Mouse (Mus musculus): ENCODE data around the gene Shisa8. TPM values are rescaled to one million over a fixed set of nuclear protein-coding genes. Genes with fewer than 3 reads are reported as not detected.
A peak's percentile ranks its signal among the peaks of the same experiment; 100 is the strongest.

Gene Shisa8
- polyA plus RNA-seq, 1 experiment from 2014 or later, result 0.45 TPM

DNA sequence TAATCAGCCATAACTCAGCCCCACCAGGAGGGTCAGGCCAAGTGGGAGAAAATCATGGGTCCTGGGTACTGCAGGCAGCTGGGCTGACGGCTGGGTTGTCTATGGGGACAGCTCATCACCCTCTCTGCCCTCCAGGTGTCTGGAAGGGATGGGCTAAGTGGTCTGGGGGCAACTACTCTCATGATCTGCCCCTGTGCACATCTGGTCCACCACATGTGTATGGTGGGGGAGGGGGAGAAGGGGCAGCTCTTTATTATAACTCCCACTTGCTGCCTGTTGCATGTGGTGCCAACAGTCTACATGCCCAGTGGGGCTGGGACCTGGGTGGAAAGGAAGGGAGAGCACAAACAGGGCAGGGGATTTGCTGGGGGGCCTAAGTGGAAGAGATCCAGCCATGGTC lies 1.8 kb downstream of the Shisa8 start:
- ATAC-seq (replicated peaks; ENCODE audit: low FRiP score), result no peak
- H3K9me3 ChIP-seq (replicated peaks), result no peaks in the 10 kb centered on the region
- 0 out of 2 replicates have a peak overlapping the region, but pooled peaks have one; percentile 90 for H3K4me2 ChIP-seq
- peaks cover 98% of the 10 kb centered on the region for H3K27me3 ChIP-seq
- 41% methylated on average over 1 of the region's 1 CpGs for WGBS
- no peak overlapping the region for H3K9ac ChIP-seq
- H3K27ac ChIP-seq, result no peak overlapping the region
- peaks cover 9% of the 10 kb centered on the region; the same call in 1 of the 2 replicates for H3K36me3 ChIP-seq
- no peak overlapping the region for H3K4me3 ChIP-seq (replicated peaks)
- peaks cover 48% of the 10 kb centered on the region for H3K4me1 ChIP-seq

DNA sequence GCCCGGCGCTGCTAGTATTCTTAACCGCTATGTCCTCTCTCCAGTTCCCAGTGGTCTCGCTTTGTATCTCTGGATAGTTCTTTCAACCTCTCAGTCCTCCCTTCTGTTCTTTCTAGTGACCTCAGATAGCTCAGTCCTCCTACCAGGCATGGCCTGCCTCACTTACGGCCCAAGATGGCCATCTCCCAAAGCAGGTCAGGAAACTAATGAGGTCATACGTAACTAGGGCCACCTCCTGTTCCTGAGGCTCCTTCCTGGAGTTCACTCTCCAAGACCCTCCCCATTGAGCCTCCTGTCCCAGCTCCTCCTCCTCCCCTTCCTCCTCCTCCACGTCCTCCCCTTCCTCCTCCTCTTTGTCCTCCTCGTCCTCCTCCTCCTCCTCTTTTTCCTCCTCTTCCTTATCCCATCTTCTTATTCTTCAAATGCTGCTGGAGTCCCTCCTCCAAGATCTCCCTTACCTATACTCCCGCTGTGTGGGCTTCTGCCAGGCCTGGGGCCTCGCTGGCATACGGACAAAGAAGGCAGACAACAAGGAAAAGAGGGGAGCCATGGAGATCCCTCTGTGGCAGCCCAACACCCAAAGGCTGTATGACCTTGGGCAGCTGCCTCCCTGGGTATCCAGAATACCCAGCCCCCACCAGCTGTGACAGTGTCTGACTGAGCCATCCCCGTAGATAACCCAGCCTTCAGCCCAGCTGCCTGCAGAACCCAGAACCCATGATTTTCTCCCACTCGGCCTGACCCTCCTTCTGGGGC lies 3.1 kb downstream of the Shisa8 start:
- H3K9ac ChIP-seq, result no peak overlapping the region
- no peak overlapping the region for H3K4me3 ChIP-seq (replicated peaks)
- H3K4me2 ChIP-seq, result no peak overlapping the region
- H3K27ac ChIP-seq, result no peak overlapping the region
- 81% methylated on average over 13 of the region's 13 CpGs for WGBS
- H3K36me3 ChIP-seq, result peaks cover 22% of the 10 kb centered on the region
- H3K9me3 ChIP-seq (replicated peaks), result no peaks in the 10 kb centered on the region
- peaks cover 48% of the 10 kb centered on the region for H3K4me1 ChIP-seq
- ATAC-seq (replicated peaks; ENCODE audit: low FRiP score), result no peak
- peaks cover 95% of the 10 kb centered on the region for H3K27me3 ChIP-seq

DNA sequence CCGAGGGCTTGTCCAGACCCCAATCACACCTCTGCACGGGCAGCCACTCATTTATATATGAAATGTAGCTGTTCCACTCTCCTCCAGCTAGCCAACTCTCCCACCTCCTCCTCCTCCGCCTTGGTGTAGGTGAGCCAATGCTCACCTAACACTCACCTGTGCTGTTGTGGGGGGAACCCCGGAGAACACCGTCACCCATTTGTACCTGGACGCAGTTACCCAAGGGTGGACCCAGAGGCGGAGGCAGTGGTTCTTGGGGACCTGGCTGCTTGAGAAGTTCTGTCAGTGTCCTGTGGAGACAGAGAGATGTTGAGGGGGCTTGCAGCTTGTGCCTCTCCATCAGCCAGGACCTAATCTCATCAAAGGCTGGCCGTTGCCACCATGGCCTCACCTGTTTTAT lies 4.3 kb downstream of the Shisa8 start:
- WGBS, result 85% methylated on average over 8 of the region's 8 CpGs
- H3K4me2 ChIP-seq, result no peak overlapping the region
- peaks cover 34% of the 10 kb centered on the region for H3K36me3 ChIP-seq
- no peak overlapping the region for H3K9ac ChIP-seq
- H3K9me3 ChIP-seq (replicated peaks), result no peaks in the 10 kb centered on the region
- no peak for ATAC-seq (replicated peaks; ENCODE audit: low FRiP score)
- H3K27me3 ChIP-seq, result peaks cover 85% of the 10 kb centered on the region
- H3K27ac ChIP-seq, result no peak overlapping the region
- no peak overlapping the region for H3K4me3 ChIP-seq (replicated peaks)
- H3K4me1 ChIP-seq, result peaks cover 47% of the 10 kb centered on the region

DNA sequence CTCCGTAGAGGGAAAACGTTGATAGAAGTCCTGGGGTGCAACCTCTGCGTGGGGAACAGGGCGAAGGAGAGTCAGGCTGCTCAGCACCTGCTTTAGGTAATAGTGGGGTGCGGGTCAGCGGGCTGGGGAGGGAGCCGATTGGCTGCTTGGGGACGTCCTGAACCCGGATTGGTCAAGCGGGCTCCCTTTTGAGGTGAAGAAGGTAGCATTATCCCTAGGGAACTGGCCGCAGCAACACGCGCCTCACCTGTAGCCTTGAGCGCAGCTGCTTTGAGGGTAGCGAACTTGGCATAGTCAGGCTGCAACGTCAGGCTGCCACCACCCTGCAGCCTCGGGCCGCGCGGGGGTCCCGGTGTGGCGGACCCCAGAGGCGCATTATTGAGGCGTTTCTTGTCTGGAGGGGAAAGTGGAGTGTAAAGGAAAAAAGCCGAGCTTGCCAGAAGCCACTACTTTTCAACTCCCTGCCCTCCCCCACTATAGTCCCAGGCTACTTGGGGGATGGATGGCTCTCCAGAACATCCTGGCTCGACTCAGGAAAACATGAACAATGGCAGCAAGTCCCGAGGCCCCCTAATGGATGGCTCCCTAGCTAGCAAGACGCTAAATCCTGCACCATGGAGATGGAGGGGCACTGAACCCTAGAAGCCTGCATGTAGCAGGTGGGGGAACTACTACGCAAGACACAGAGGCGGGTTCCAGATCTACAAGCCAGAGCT lies 5.0 kb downstream of the Shisa8 start:
- no peak overlapping the region for H3K27ac ChIP-seq
- H3K9ac ChIP-seq, result no peak overlapping the region
- ATAC-seq (replicated peaks; ENCODE audit: low FRiP score), result no peak
- no peaks in the 10 kb centered on the region for H3K9me3 ChIP-seq (replicated peaks)
- H3K4me3 ChIP-seq (replicated peaks), result peak overlapping the region; percentile 12; the same call in 1 of the 2 replicates
- H3K4me1 ChIP-seq, result peaks cover 40% of the 10 kb centered on the region
- H3K27me3 ChIP-seq, result peaks cover 79% of the 10 kb centered on the region
- peak overlapping the region; percentile 35 for H3K4me2 ChIP-seq
- H3K36me3 ChIP-seq, result peaks cover 40% of the 10 kb centered on the region
- 20% methylated on average over 30 of the region's 30 CpGs for WGBS

DNA sequence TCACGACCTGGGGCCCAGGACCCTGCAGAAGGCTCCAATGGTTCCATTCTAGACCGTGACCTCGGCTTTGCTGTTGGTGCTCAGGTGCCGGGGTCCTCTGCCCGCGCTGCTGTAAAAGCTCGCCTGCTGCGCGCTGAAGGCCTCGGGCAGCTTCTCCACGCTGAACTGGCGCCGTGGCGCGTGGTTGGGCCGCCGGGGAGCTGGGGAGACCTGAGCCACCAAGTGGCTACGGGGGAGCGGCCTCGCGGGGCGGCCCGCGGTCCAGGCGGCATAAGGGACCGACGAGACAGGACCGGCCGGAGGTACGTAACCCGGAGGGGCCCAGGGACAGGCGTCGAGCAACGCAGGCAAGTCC lies 5.5 kb downstream of the Shisa8 start:
- Histone ChIP-seq H3K4me1 (peaks cover 34% of the 10 kb centered on the region), H3K27me3 (peaks cover 73% of the 10 kb centered on the region), H3K36me3 (peaks cover 45% of the 10 kb centered on the region), H3K4me2 (peak overlapping the region; percentile 35), H3K9ac (0 out of 2 replicates have a peak overlapping the region, but pooled peaks have one; percentile 17), H3K27ac (no peak overlapping the region), H3K4me3 (replicated peaks) (peak overlapping the region; percentile 12; the same call in 1 of the 2 replicates), H3K9me3 (replicated peaks) (no peaks in the 10 kb centered on the region)
- WGBS, result 13% methylated on average over 34 of the region's 34 CpGs
- ATAC-seq (replicated peaks; ENCODE audit: low FRiP score), result no peak

DNA sequence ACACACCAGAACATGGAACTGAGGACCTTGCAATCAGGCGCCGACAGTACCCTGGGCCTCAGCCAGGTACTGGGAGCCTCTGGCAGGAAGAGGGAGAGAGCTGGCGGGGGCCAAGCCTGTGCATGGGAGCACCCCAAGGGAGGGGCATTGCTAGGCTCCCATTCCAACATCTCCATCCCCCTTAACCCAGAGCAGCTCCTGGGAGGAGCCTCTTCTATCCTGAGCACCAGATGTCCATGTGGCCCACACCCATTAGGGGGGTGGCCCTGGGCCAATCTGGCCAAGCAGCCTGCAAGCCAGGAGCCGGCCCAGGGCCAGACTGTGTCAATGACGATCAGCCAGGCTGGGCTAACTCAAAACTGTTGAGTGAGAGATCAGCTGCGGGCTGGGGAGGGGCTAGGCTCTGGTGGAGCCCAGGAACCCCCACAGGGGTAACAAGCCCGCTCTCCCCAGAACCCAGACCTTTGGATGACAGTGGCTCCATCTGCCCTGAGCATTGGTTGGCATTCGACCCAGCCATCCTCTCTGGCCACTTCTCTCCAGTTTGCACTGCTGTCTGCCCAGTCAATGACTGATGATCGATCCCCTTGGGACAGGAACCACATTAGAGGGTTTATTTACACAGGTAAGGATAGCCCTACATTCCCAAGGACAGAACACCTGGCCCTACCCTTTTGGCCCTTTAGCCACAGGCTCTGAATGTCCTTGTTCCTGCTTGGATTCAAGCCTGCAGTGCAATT lies 6.1 kb downstream of the Shisa8 start:
- peaks cover 50% of the 10 kb centered on the region for H3K36me3 ChIP-seq
- peaks cover 68% of the 10 kb centered on the region for H3K27me3 ChIP-seq
- no peak overlapping the region for H3K27ac ChIP-seq
- H3K4me3 ChIP-seq (replicated peaks), result no peak overlapping the region
- no peaks in the 10 kb centered on the region for H3K9me3 ChIP-seq (replicated peaks)
- no peak for ATAC-seq (replicated peaks; ENCODE audit: low FRiP score)
- H3K4me2 ChIP-seq, result no peak overlapping the region
- no peak overlapping the region for H3K9ac ChIP-seq
- H3K4me1 ChIP-seq, result peaks cover 29% of the 10 kb centered on the region
- WGBS, result 66% methylated on average over 9 of the region's 9 CpGs

DNA sequence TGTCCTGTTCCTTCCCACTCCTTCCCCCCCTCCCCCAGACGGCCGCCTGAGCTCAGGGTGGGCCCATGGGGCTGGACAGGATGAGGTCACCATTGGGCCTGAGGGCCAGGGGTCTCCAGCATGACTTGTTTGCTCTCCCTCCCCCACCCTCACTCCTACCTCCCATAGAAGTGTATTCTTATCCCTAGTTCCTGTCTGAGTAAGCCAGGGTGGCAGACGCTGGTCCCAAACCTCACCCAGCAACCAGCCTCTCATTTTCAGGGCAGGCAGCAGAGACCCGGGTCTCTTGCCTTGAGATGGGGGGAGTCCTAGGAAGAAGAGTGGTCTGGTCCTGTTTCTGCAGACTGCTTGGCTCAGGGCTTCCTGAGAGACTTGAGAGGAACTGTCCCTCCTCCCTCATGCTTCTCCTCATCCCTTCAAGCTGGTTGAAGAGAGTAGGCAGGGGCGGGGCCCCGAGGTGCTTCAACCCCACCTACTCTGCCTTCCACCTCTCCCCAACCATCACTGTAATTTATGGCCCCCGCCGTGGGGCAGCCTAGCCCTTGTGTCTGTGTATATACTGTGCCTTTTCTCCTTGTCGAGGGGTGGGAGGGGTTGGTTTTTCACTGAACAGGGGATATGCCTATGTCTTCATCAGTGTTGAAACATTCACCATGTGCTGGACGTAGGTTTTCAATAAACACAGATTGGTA lies 7.8 kb downstream of the Shisa8 start:
- H3K36me3 ChIP-seq, result peaks cover 66% of the 10 kb centered on the region
- H3K4me1 ChIP-seq, result peaks cover 18% of the 10 kb centered on the region
- no peaks in the 10 kb centered on the region for H3K9me3 ChIP-seq (replicated peaks)
- peaks cover 50% of the 10 kb centered on the region for H3K27me3 ChIP-seq
- no peak for ATAC-seq (replicated peaks; ENCODE audit: low FRiP score)
- no peak overlapping the region for H3K27ac ChIP-seq
- H3K9ac ChIP-seq, result no peak overlapping the region
- H3K4me2 ChIP-seq, result no peak overlapping the region
- no peak overlapping the region for H3K4me3 ChIP-seq (replicated peaks)
- WGBS, result 53% methylated on average over 10 of the region's 10 CpGs

DNA sequence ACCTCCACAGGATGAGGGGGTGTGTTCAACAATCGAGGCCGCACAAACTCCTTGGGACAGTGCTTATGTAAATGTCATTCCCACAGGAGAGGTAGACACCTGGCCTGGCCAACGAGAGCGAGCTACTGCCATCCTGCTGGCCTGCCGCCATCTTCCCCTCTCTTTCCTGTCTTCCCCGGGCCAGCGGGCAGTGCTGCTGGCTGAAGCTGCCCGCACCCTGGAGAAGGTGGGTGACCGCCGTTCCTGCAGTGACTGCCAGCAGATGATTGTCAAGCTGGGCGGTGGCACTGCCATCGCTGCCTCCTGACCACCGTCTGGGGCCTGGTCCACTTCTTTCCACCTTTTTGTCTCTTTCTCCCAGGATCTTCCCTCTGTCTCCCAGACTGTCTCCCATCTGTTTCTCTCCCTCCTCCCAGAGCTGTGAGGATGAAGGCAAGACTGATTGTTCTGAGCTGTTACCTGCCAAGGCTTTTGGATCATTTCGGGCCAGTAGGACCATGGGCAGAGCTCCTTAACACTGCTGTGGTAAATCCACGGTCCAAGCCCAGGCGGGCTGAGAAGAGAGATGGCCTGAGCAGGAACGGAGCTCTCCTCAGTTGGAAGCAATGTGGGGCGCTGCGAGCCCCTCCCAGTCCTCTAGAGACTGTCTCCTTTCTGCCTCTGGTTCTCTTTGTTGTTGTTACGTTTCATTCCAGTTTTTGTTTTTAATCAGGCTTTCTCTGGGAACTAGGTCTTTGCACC lies 8.8 kb downstream of the Shisa8 start:
- Histone ChIP-seq H3K9ac (no peak overlapping the region), H3K4me3 (replicated peaks) (no peak overlapping the region), H3K4me1 (peaks cover 18% of the 10 kb centered on the region), H3K27ac (no peak overlapping the region), H3K9me3 (replicated peaks) (no peaks in the 10 kb centered on the region), H3K4me2 (no peak overlapping the region), H3K27me3 (peaks cover 40% of the 10 kb centered on the region), H3K36me3 (peaks cover 77% of the 10 kb centered on the region)
- ATAC-seq (replicated peaks; ENCODE audit: low FRiP score), result no peak
- WGBS, result 82% methylated on average over 20 of the region's 20 CpGs

DNA sequence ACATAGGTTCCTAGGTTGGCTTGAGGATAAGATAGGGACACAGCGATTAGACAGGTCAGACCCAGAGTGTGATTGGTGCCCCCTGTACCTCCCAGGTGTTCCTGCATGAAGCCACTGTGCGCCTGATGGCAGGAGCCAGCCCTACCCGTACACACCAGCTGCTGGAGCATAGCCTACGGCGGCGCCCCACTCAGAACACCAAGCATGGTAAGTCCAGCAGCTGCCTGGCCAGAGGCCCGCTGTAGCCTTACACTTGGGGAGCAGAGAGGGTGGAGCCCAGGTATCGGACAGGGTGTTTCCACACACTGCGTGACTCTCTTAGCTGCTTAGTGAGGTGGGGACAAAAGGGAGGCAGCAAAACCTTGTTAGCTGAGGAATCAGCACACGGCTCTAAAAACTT lies 9.5 kb downstream of the Shisa8 start:
- H3K4me3 ChIP-seq (replicated peaks), result no peak overlapping the region
- H3K4me2 ChIP-seq, result no peak overlapping the region
- H3K27ac ChIP-seq, result no peak overlapping the region
- H3K9me3 ChIP-seq (replicated peaks), result no peaks in the 10 kb centered on the region
- H3K4me1 ChIP-seq, result peaks cover 18% of the 10 kb centered on the region
- no peak overlapping the region for H3K9ac ChIP-seq
- peaks cover 84% of the 10 kb centered on the region for H3K36me3 ChIP-seq
- H3K27me3 ChIP-seq, result peaks cover 33% of the 10 kb centered on the region
- WGBS, result 95% methylated on average over 10 of the region's 10 CpGs
- no peak for ATAC-seq (replicated peaks; ENCODE audit: low FRiP score)

DNA sequence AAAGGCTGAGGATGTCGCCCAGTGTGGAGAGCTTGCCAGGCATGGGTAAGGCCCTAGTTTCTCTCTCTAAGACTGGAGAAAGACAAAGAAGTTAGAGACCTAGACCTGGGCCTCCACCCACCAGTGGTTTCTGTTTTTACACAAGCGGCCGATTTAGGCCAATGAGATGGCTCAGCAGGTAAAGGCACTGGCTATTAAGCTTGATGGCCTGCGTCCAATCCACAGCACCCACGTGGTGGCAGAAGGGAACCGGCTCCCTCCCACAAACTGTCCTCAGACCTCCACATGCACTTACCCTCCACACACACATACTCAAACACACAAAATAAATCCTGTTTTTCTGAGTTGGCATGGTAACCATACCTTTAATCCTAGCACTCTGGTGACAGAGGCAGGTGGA lies 10.5 kb downstream of the Shisa8 start:
- Histone ChIP-seq H3K4me2 (no peak overlapping the region), H3K4me3 (replicated peaks) (no peak overlapping the region), H3K27me3 (peaks cover 23% of the 10 kb centered on the region), H3K4me1 (peaks cover 11% of the 10 kb centered on the region), H3K27ac (no peak overlapping the region), H3K9ac (no peak overlapping the region), H3K36me3 (peaks cover 92% of the 10 kb centered on the region), H3K9me3 (replicated peaks) (no peaks in the 10 kb centered on the region)
- ATAC-seq (replicated peaks; ENCODE audit: low FRiP score), result no peak
- 70% methylated on average over 6 of the region's 6 CpGs for WGBS

DNA sequence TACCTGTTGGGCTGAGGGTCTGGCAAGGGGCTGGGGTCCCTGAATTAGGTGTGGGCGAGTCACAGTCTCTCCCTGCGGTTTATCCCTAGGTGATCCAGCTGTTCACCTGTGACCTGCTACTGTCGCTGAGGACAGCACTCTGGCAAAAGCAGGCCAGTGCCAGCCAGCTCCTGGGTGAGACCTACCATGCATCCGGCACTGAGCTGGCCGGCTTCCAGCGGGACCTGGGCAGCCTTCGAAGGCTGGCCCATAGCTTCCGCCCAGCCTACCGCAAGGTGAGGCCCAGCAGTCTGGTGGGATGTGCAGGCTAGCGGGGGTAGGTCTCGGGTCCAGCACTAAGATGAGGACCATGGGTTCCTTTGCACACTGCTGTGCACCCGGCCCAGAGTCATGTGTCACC lies 13.1 kb downstream of the Shisa8 start:
- 89% methylated on average over 12 of the region's 12 CpGs for WGBS
- H3K9ac ChIP-seq, result no peak overlapping the region
- H3K9me3 ChIP-seq (replicated peaks), result no peaks in the 10 kb centered on the region
- H3K36me3 ChIP-seq, result peaks cover 97% of the 10 kb centered on the region
- no peaks in the 10 kb centered on the region for H3K4me1 ChIP-seq
- H3K4me2 ChIP-seq, result no peak overlapping the region
- no peak overlapping the region for H3K4me3 ChIP-seq (replicated peaks)
- no peak overlapping the region for H3K27ac ChIP-seq
- H3K27me3 ChIP-seq, result no peaks in the 10 kb centered on the region
- ATAC-seq (replicated peaks; ENCODE audit: low FRiP score), result no peak

Data from kidney, embryonic 15.5 days (tissue).